Mouse (Mus musculus) liver, adult 2 months (tissue): ENCODE data around the gene Stmn1.
A peak's percentile ranks its signal among the peaks of the same experiment; 100 is the strongest.

Source experiments
- CTCF ChIP-seq: fragments of 200-500 bp; IDR thresholded peaks from 2 replicates; pipeline ENCODE4 v1.5.1; 2011; ENCODE audit warnings: low read depth, low read length, control low read depth
- POLR2A ChIP-seq: fragments of 200-500 bp; IDR thresholded peaks from 2 replicates; pipeline ENCODE4 v1.6.1; 2011; ENCODE audit warnings: low read length, control low read depth; ENCODE audit not compliant: insufficient read depth; ENCODE audit errors: extremely low read depth

- TF ChIP-seq CTCF (peak; percentile 95), POLR2A (no peak)
Observed at GRCm38 (mm10) chr4:134480864-134481263, 12.7 kb downstream of the Stmn1 start.
